Mouse (Mus musculus): Measurements from ENCODE around the gene Kcp. TPM values are rescaled to one million over a fixed set of nuclear protein-coding genes. Genes with fewer than 3 reads are reported as not detected.

Gene Kcp
- polyA plus RNA-seq, 1 experiment: 0.26 TPM

DNA sequence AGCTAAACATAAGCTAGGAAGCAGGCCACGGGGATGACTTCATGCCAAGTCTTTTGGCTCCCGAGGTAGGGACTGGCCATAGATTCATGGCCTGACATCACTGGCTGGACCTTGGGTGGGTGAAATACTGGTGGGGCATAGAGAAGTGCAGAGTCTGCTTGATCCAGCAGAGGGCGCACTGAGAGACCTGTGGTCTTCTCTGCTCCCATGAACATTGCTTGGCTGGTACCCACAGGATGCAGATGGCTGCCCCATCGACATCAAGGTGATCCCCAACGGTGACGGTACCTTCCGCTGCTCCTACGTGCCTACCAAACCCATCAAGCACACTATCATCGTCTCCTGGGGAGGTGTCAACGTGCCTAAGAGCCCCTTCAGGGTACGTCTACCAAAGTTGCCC, 63.0 kb downstream of the Kcp start:
- Histone ChIP-seq H3ac (ENCODE audit: control insufficient read depth, insufficient read length) (no peak overlapping the region), H3K36me3 (ENCODE audit: control insufficient read depth, insufficient read depth) (peaks cover 96% of the 10 kb centered on the region), H3K4me3 (no peak overlapping the region)

GRCm38 (mm10) chr6:29439789-29440188, 68.0 kb downstream of the Kcp start:
- no peak for TF ChIP-seq MYOD1 (IDR thresholded peaks at IDR 0.05; ENCODE audit: control insufficient read depth in 1 of 3, insufficient read length in 2 of 3, low read depth in 2 of 3)
- peak; percentile 46 for TF ChIP-seq POLR2AphosphoS2 (IDR thresholded peaks at IDR 0.05; ENCODE audit: insufficient read length, low read depth)
- peak; percentile 41 for TF ChIP-seq POLR2A (IDR thresholded peaks at IDR 0.05; ENCODE audit: insufficient read length, low read depth)
- H3K36me3 ChIP-seq (ENCODE audit: control insufficient read depth, insufficient read depth): peaks cover 76% of the 10 kb centered on the region
- H3K79me2 ChIP-seq (ENCODE audit: control insufficient read depth, insufficient read depth): peaks cover 27% of the 10 kb centered on the region
- no peak overlapping the region for H3ac ChIP-seq (ENCODE audit: control insufficient read depth, insufficient read length)
- H3K4me3 ChIP-seq: no peak overlapping the region
- H3K27me3 ChIP-seq (ENCODE audit: control insufficient read depth, insufficient read depth, insufficient read length): no peaks in the 10 kb centered on the region
- peak overlapping the region; percentile 53 for H3K4me2 ChIP-seq (ENCODE audit: low read depth)

More for the DNA sequence above, 63.0 kb downstream of the Kcp start:
- Histone ChIP-seq H3K4me2 (ENCODE audit: low read depth) (no peak overlapping the region), H3K27me3 (ENCODE audit: control insufficient read depth, insufficient read depth, insufficient read length) (no peaks in the 10 kb centered on the region), H3K79me2 (ENCODE audit: control insufficient read depth, insufficient read depth) (no peaks in the 10 kb centered on the region)
- peak; percentile 71 for TF ChIP-seq POLR2AphosphoS2 (IDR thresholded peaks at IDR 0.05; ENCODE audit: insufficient read length, low read depth)
- peak; percentile 45 for TF ChIP-seq POLR2A (IDR thresholded peaks at IDR 0.05; ENCODE audit: insufficient read length, low read depth)
- TF ChIP-seq SRF (IDR thresholded peaks at IDR 0.05; ENCODE audit: control insufficient read depth, insufficient read length, low read depth): no peak

DNA sequence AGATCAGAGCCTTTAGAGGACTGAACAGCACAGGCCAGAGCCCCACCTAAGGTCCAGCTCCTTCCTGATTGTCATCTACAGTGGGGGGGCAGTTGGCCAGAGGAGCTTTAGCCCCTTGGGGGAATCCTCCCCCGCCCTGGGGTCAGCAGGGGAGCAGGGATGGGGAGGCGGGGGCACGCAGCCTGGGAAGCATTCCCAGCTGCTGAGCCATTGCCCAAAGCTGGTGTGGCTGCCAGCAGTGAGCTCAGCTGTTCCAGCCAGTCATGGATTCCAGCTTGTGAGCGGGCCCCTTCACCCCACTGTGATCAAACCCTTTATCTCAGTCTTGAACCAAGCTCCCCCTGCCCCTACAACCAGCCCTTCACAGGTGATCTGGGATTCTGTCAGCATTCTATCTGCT, 68.5 kb downstream of the Kcp start:
- Histone ChIP-seq H3K27me3 (ENCODE audit: control insufficient read depth, insufficient read depth, insufficient read length) (no peaks in the 10 kb centered on the region), H3K36me3 (ENCODE audit: control insufficient read depth, insufficient read depth) (peaks cover 71% of the 10 kb centered on the region), H3K4me3 (no peak overlapping the region), H3K4me2 (ENCODE audit: low read depth) (peak overlapping the region; percentile 86), H3ac (ENCODE audit: control insufficient read depth, insufficient read length) (no peak overlapping the region), H3K79me2 (ENCODE audit: control insufficient read depth, insufficient read depth) (peaks cover 33% of the 10 kb centered on the region)
- TF ChIP-seq REST (IDR thresholded peaks at IDR 0.05; ENCODE audit: insufficient read depth, insufficient read length) (no peak), MAX (IDR thresholded peaks at IDR 0.05; ENCODE audit: low read depth) (no peak), TCF12 (IDR thresholded peaks at IDR 0.05; ENCODE audit: insufficient read depth, poor library complexity, severe bottlenecking) (peak; percentile 62), MYOG (IDR thresholded peaks at IDR 0.05; ENCODE audit: control insufficient read depth in 1 of 3, insufficient read depth in 1 of 3, insufficient read length in 2 of 3, low read depth in 2 of 3) (peak; percentile 83 to 97 (median 96)), POLR2A (IDR thresholded peaks at IDR 0.05; ENCODE audit: insufficient read length, low read depth) (peak; percentile 53), SRF (IDR thresholded peaks at IDR 0.05; ENCODE audit: control insufficient read depth, insufficient read length, low read depth) (peak; percentile 80), TCF3 (IDR thresholded peaks at IDR 0.05; ENCODE audit: insufficient read length, low read depth) (peak; percentile 93), CEBPB (IDR thresholded peaks at IDR 0.05; ENCODE audit: insufficient read depth, poor library complexity, severe bottlenecking) (no peak), MYOD1 (IDR thresholded peaks at IDR 0.05; ENCODE audit: control insufficient read depth in 1 of 3, insufficient read length in 2 of 3, low read depth in 2 of 3) (peak; percentile 97 to 100 (median 99)), POLR2AphosphoS2 (IDR thresholded peaks at IDR 0.05; ENCODE audit: insufficient read length, low read depth) (peak; percentile 86)

- H3K27me3 ChIP-seq (ENCODE audit: control insufficient read depth, insufficient read depth, insufficient read length): no peaks in the 10 kb centered on the region
- peak overlapping the region; percentile 86 for H3K4me2 ChIP-seq (ENCODE audit: low read depth)
- H3K36me3 ChIP-seq (ENCODE audit: control insufficient read depth, insufficient read depth): peaks cover 43% of the 10 kb centered on the region
- H3ac ChIP-seq (ENCODE audit: control insufficient read depth, insufficient read length): peak overlapping the region; percentile 49
- no peak for TF ChIP-seq SRF (IDR thresholded peaks at IDR 0.05; ENCODE audit: control insufficient read depth, insufficient read length, low read depth)
- no peak for TF ChIP-seq MYOD1 (IDR thresholded peaks at IDR 0.05; ENCODE audit: control insufficient read depth in 1 of 3, insufficient read length in 2 of 3, low read depth in 2 of 3)
- peak; percentile 70 for TF ChIP-seq POLR2AphosphoS2 (IDR thresholded peaks at IDR 0.05; ENCODE audit: insufficient read length, low read depth)
- no peak for TF ChIP-seq CEBPB (IDR thresholded peaks at IDR 0.05; ENCODE audit: insufficient read depth, poor library complexity, severe bottlenecking)
- no peak for TF ChIP-seq TCF12 (IDR thresholded peaks at IDR 0.05; ENCODE audit: insufficient read depth, poor library complexity, severe bottlenecking)
- no peak for TF ChIP-seq MYOG (IDR thresholded peaks at IDR 0.05; ENCODE audit: control insufficient read depth in 1 of 3, insufficient read depth in 1 of 3, insufficient read length in 2 of 3, low read depth in 2 of 3)
- no peak for TF ChIP-seq TCF3 (IDR thresholded peaks at IDR 0.05; ENCODE audit: insufficient read length, low read depth)
- no peak for TF ChIP-seq USF1 (IDR thresholded peaks at IDR 0.05; ENCODE audit: low read depth)
- TF ChIP-seq MAX (IDR thresholded peaks at IDR 0.05; ENCODE audit: low read depth): no peak
- TF ChIP-seq REST (IDR thresholded peaks at IDR 0.05; ENCODE audit: insufficient read depth, insufficient read length): no peak
- TF ChIP-seq POLR2A (IDR thresholded peaks at IDR 0.05; ENCODE audit: insufficient read length, low read depth): peak; percentile 41
- no peak for TF ChIP-seq E2F4 (IDR thresholded peaks at IDR 0.05; ENCODE audit: insufficient read depth)
- peaks cover 44% of the 10 kb centered on the region for H3K79me2 ChIP-seq (ENCODE audit: control insufficient read depth, insufficient read depth)
- H3K4me3 ChIP-seq: peak overlapping the region; percentile 100
These were observed 71.3 kb downstream of the Kcp start for GRCm38 (mm10) chr6:29436461-29436934.

DNA sequence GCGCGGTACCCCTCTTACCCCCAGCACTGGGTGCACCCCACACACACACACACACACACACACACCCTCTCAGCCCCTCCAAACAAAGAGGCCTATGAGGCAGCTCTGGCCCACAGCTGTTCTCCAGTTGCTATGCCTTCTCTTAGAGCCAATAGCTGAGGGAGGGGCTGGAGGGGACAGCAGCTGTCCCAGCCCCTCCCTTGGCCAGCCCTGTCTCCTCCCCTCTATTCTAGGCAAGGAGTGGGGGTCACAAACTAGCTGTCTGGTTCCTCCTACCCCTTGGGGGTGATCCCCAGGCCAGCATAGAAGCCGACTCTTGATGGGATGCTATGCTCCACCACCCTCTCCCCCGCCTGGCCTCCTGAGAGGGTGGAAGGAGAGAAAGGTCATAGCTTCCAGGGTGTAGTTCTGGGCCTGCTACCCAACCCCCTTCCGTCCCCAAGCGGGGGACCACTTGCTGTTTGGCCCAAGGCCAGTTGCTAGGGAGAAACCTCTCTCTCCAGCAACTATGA, 71.8 kb downstream of the Kcp start:
- Histone ChIP-seq H3K4me2 (ENCODE audit: low read depth) (peak overlapping the region; percentile 86), H3K4me3 (peak overlapping the region; percentile 100), H3K36me3 (ENCODE audit: control insufficient read depth, insufficient read depth) (peaks cover 38% of the 10 kb centered on the region), H3K79me2 (ENCODE audit: control insufficient read depth, insufficient read depth) (peaks cover 44% of the 10 kb centered on the region), H3ac (ENCODE audit: control insufficient read depth, insufficient read length) (peak overlapping the region; percentile 49), H3K27me3 (ENCODE audit: control insufficient read depth, insufficient read depth, insufficient read length) (no peaks in the 10 kb centered on the region)
- TF ChIP-seq POLR2AphosphoS2 (IDR thresholded peaks at IDR 0.05; ENCODE audit: insufficient read length, low read depth) (peak; percentile 66), MYOD1 (IDR thresholded peaks at IDR 0.05; ENCODE audit: control insufficient read depth in 1 of 3, insufficient read length in 2 of 3, low read depth in 2 of 3) (peak; percentile 80 to 98 (median 98)), CEBPB (IDR thresholded peaks at IDR 0.05; ENCODE audit: insufficient read depth, poor library complexity, severe bottlenecking) (no peak), MYOG (IDR thresholded peaks at IDR 0.05; ENCODE audit: control insufficient read depth in 1 of 3, insufficient read depth in 1 of 3, insufficient read length in 2 of 3, low read depth in 2 of 3) (peak; percentile 92 to 99 (median 99)), POLR2A (IDR thresholded peaks at IDR 0.05; ENCODE audit: insufficient read length, low read depth) (peak; percentile 51), TCF3 (IDR thresholded peaks at IDR 0.05; ENCODE audit: insufficient read length, low read depth) (peak; percentile 75), USF1 (IDR thresholded peaks at IDR 0.05; ENCODE audit: low read depth) (no peak), TCF12 (IDR thresholded peaks at IDR 0.05; ENCODE audit: insufficient read depth, poor library complexity, severe bottlenecking) (peak; percentile 97), SRF (IDR thresholded peaks at IDR 0.05; ENCODE audit: control insufficient read depth, insufficient read length, low read depth) (no peak), E2F4 (IDR thresholded peaks at IDR 0.05; ENCODE audit: insufficient read depth) (no peak), REST (IDR thresholded peaks at IDR 0.05; ENCODE audit: insufficient read depth, insufficient read length) (no peak), MAX (IDR thresholded peaks at IDR 0.05; ENCODE audit: low read depth) (no peak)

Measured in myocyte (in vitro differentiated cells).